Mouse (Mus musculus) midbrain, embryonic 16.5 days (tissue): ENCODE measurements around the gene Nit1. TPM values are rescaled to one million over a fixed set of nuclear protein-coding genes. Genes with fewer than 3 reads are reported as not detected.
"Not testable (repeated sequence)": the region's sequence is repeated elsewhere in the genome, so short reads cannot be mapped to it uniquely, and the experiment has no call there.

ENCODE experiments used
- ATAC-seq: fragments of 200-750 bp; cut with Nextera tagmentation; 2 replicates; pipeline ENCODE4 v1.8.0; 2017; ENCODE audit warnings: moderate TSS enrichment
- H3K27ac ChIP-seq: fragments of 300-500 bp; sonication (generic); 2 replicates; pipeline ENCODE4 v1.5.1; 2014; ENCODE audit warnings: mild to moderate bottlenecking, low read length, mixed read lengths
- H3K27me3 ChIP-seq: fragments of 300-500 bp; sonication (generic); 2 replicates; pipeline ENCODE4 v1.6.1; 2014; ENCODE audit warnings: low read depth, low read length, mixed read lengths; ENCODE audit not compliant: control insufficient read depth, insufficient read depth
- H3K36me3 ChIP-seq: fragments of 300-500 bp; sonication (generic); 2 replicates; pipeline ENCODE4 v1.6.1; 2014; ENCODE audit warnings: mild to moderate bottlenecking, low read length, moderate library complexity, mixed read lengths; ENCODE audit not compliant: control insufficient read depth, insufficient read depth
- H3K4me1 ChIP-seq: fragments of 300-500 bp; sonication (generic); 2 replicates; pipeline ENCODE4 v1.6.1; 2014; ENCODE audit warnings: mild to moderate bottlenecking, low read length, mixed read lengths; ENCODE audit not compliant: control insufficient read depth, insufficient read depth
- H3K4me2 ChIP-seq: fragments of 300-500 bp; sonication (generic); 2 replicates; pipeline ENCODE4 v1.6.1; 2014; ENCODE audit warnings: mild to moderate bottlenecking, low read length, mixed read lengths
- H3K4me3 ChIP-seq: fragments of 300-500 bp; sonication (generic); 2 replicates; pipeline ENCODE4 v1.5.1; 2014; ENCODE audit warnings: low read depth, mild to moderate bottlenecking, low read length, moderate library complexity, mixed read lengths
- H3K9ac ChIP-seq: fragments of 300-500 bp; sonication (generic); 2 replicates; pipeline ENCODE4 v1.6.1; 2014; ENCODE audit warnings: low read depth, low read length, mixed read lengths
- H3K9me3 ChIP-seq: fragments of 300-500 bp; sonication (generic); replicated peaks from 2 replicates; pipeline ENCODE4 v1.6.1; 2014; ENCODE audit warnings: mild to moderate bottlenecking, low read length, mixed read lengths; ENCODE audit not compliant: control insufficient read depth, poor library complexity, severe bottlenecking
- WGBS: fragments of 180-500 bp; shearing (Covaris S2); extraction: QIAGEN DNeasy Blood & Tissue Kit; methylation state at CpG from one replicate; pipeline ENCODE4 v1.1.7; 2014; 5-methylcytosine and 5-hydroxymethylcytosine counted together
- polyA plus RNA-seq: library from polyadenylated mRNA; unstranded; fragments of >200 nt; fragmentation: Nextera tagmentation; extraction: Ambion mirVana; gene quantifications from 2 replicates; pipeline ENCODE4 v1.2.1, GENCODE M21; 2015

The Nit1 gene
- polyA plus RNA-seq, 1 experiment from 2014 or later: 53.8 TPM

DNA sequence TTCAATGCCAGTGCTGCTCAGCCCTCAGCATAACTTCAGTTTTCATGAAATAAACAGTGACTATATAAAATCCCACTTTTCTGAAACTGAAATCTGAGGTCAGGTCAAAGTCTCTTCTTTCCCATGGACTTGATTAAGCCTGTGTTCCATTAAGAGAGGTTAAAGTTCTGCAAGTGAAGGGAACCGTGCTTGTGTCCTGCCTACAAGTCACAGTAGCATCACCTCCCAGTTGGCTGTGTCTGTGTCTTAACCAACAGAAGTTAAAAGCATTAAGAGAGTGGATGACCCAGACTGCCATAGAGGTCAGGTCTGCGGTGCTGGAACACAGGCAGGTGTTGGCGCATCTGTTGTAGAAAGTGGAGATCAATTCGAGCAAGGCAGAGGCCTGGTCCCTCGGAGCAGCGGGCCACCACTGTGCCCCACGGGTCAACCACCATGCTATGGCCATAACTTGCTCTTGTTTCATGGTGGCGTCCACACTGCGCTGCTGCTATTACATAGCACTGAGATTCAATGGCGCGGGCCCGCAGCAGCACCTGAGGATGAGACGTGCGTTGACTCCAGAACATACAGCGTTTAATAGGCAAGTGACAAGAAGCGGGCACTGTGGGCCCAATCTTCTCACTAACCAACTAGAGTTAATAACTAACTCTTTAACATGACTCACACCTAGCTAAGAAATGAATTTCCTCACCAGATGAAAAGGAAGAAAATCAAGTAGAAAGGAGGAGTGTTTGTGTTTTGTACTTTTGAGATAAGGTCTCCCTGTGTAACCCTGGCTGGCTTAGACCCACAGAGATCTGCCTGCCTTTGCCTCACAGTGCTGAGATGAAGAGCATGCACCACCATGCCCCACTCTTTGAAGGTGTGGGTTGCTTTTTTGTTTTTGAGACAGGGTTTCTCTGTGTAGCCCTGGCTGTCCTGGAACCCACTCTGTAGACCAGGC is 2.9 kb downstream of the Nit1 start:
- H3K4me3 ChIP-seq: no peak overlapping the region
- peaks cover 5% of the 10 kb centered on the region for H3K9me3 ChIP-seq
- no peaks in the 10 kb centered on the region for H3K27me3 ChIP-seq
- 94% methylated on average over 16 of the region's 16 CpGs for WGBS
- H3K27ac ChIP-seq: no peak overlapping the region
- peaks cover 19% of the 10 kb centered on the region for H3K36me3 ChIP-seq
- H3K4me2 ChIP-seq: no peak overlapping the region
- H3K9ac ChIP-seq: no peak overlapping the region
- no peak for ATAC-seq
- H3K4me1 ChIP-seq: peaks cover 25% of the 10 kb centered on the region

DNA sequence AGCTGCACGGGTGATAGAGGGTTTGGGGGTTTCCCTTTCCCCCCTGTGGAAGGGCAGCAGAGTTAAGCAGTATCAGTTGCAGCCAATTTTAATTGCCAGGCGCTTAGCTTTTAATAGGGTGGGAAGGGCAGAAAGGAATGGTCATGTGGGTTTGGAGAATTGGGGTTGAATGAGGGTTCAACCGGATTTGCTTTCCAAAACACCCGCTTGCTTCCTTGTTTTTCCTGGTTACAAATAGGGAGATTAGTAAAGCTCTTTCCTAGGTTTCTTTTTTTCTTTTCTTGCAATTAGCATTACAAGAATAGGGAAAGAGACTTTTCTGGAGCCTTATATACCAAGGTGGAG is 15.3 kb downstream of the Nit1 start:
- Histone ChIP-seq H3K36me3 (peaks cover 2% of the 10 kb centered on the region; the same call in 1 of the 2 replicates), H3K27me3 (no peaks in the 10 kb centered on the region), H3K27ac (peak overlapping the region; percentile 99), H3K9ac (peak overlapping the region; percentile 97), H3K4me2 (peak overlapping the region; percentile 92), H3K4me3 (peak overlapping the region; percentile 63), H3K4me1 (peaks cover 40% of the 10 kb centered on the region), H3K9me3 (no peaks in the 10 kb centered on the region)
- WGBS: 0% methylated on average over 4 of the region's 4 CpGs
- 0 out of 2 replicates have a peak, but pooled peaks have one; percentile 6 for ATAC-seq

DNA sequence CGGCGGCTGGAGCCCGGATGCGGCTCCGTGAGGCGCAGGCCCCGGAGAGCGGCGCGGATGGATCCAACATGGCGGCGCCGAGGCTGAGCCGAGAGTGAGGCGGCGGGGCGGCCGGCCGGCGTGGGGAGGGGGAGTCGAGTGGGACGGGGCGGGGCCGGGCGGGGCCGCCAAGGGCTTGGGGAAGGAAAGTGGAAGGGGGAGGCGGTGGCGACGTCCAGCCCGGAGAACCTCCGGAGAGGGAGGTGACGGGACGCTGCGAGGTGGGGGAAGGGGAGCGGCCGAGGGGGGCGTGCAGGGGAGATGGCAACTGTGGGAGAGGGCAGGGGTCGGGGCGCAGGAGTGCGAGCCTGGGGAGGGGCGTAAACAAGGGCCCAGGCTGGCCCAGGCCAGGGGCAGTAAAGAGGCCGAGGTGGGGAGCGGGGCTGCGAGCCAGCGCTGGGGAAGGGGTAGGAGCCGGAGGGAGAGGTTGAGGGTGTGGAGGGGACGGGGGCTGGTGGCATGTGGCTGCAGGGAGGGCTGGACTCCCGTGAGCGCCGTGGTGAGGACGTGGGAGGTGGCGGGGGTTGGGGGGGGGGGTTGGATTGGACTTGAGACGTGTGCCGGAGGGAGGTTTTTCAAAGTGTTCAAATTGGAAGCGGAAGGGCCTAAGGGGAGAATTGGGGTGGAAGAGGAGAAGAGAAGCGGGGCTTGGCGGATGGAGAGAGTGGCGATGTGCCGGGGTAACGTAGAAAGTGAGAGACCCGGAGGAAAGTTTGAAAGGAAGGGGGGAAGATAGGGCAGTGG is 15.8 kb downstream of the Nit1 start:
- Histone ChIP-seq H3K4me3 (peak overlapping the region; percentile 63), H3K9me3 (no peaks in the 10 kb centered on the region), H3K9ac (peak overlapping the region; percentile 97), H3K4me2 (peak overlapping the region; percentile 92), H3K36me3 (peaks cover 2% of the 10 kb centered on the region; the same call in 1 of the 2 replicates), H3K4me1 (peaks cover 40% of the 10 kb centered on the region), H3K27ac (peak overlapping the region; percentile 99), H3K27me3 (no peaks in the 10 kb centered on the region)
- WGBS: under 1% methylated on average over 28 of the region's 61 CpGs
- ATAC-seq: peak; percentile 85

DNA sequence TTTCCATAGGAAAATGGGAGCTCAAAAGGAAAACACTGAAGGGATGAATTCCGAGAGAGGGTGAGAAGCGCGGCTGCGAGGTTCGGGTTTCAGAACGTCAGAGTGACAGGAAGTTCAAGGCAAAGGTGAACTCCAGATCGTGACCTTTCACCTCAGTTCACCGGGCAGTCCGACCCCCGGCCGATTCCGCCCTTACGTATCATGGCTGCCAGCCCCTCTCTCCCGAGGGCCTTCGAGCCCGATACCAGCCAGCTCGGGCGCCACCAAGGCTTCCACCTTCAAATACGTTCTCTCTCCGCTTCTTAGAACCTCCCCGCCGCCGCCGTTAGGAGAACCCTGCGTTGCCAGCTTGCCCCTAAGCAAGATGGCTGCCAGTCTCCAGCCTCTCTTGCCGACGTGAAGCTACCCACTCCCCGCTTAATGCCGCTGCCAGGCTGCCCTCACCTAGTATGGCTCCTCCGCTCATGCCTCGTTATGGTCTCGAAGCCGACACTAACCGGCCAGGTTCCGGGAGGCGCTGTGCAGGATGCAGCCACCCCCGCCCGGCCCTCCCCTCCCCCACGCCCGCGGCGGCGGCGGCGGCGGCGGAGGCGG is 16.5 kb downstream of the Nit1 start, which contains the start of gene Dedd:
Gene Dedd (plus strand): TSS at position 307 of the 594 bp plus-strand sequence.
- Histone ChIP-seq H3K4me1 (peaks cover 40% of the 10 kb centered on the region), H3K27ac (peak within 1 kb of the TSS; percentile 99), H3K9me3 (no peaks in the 10 kb centered on the region), H3K36me3 (peaks cover 2% of the 10 kb centered on the region; the same call in 1 of the 2 replicates), H3K27me3 (no peaks in the 10 kb centered on the region), H3K9ac (peak within 1 kb of the TSS; percentile 97), H3K4me3 (peak within 1 kb of the TSS; percentile 63), H3K4me2 (peak within 1 kb of the TSS; percentile 92)
- under 1% methylated on average over 38 of the region's 48 CpGs for WGBS
- peak; percentile 96 for ATAC-seq

DNA sequence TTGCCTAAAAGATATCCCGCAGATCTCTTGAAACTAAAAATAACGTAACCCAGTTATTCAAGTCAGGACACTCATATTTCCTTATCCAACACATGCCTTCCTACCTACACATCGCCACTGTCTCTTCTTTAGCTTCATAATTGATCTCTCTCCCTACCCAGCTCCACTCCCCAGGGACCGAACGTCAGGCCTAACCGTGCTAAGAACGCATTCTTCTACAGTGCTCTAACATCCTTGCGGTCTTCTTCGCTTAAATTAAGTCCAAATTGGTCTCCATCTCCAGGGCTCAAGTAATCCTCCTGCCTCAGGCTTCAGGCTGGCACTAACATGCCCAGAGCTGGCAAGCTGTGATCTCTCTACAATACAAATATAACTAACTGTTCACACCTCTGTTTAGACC is 17.2 kb downstream of the Nit1 start:
- Histone ChIP-seq H3K4me2 (peak overlapping the region; percentile 92), H3K4me3 (peak overlapping the region; percentile 63), H3K27ac (peak overlapping the region; percentile 99), H3K4me1 (peaks cover 40% of the 10 kb centered on the region), H3K27me3 (no peaks in the 10 kb centered on the region), H3K36me3 (peaks cover 2% of the 10 kb centered on the region; the same call in 1 of the 2 replicates), H3K9ac (peak overlapping the region; percentile 97), H3K9me3 (no peaks in the 10 kb centered on the region)
- ATAC-seq: no peak; the same call in 1 of the 2 replicates
- WGBS: 31% methylated on average over 9 of the region's 9 CpGs

DNA sequence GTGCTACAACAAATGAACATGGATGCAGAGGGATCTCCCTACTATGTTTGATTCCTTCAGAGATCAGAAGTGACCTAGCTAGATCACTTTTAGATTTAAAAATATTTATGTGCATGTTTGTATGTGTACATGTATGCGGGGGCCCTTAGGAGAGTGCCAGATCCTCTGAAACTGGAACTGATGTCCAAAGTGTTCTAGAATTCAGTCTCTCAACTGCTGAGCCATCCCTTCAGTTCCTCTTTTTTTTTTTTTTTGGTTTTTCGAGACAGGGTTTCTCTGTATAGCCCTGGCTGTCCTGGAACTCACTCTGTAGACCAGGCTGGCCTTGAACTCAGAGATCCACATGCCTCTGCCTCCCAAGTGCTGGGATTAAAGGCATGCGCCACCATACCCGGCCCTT is 18.9 kb downstream of the Nit1 start:
- 88% methylated on average over 4 of the region's 4 CpGs for WGBS
- H3K4me2 ChIP-seq, H3K9ac ChIP-seq, H3K36me3 ChIP-seq, H3K4me3 ChIP-seq, H3K27me3 ChIP-seq, ATAC-seq, H3K9me3 ChIP-seq, H3K27ac ChIP-seq: not testable (repeated sequence)
- peaks cover 29% of the 10 kb centered on the region for H3K4me1 ChIP-seq

DNA sequence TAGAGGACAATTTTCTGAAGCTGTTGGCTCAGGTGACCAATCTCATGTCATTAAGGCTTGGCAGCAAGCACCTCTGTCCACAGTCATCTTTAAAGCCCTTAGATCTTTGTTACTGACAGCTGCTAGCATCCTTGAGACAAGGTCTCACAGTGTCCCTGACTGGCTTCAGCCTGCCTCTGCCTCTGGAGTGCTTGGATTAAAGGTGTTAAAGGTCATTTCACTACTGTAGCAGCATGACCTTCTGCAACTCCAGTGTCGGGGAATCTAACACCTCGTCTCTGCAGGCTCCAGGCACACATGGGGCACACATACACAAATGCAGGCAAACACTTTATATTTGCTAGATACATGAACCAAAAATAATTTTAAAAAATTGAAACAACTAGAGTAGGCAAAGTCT is 19.9 kb downstream of the Nit1 start:
- H3K27ac ChIP-seq: no peak overlapping the region
- H3K9me3 ChIP-seq: no peaks in the 10 kb centered on the region
- ATAC-seq: no peak
- 86% methylated on average over 2 of the region's 2 CpGs for WGBS
- H3K4me1 ChIP-seq: peaks cover 21% of the 10 kb centered on the region
- H3K36me3 ChIP-seq: no peaks in the 10 kb centered on the region
- H3K27me3 ChIP-seq: no peaks in the 10 kb centered on the region
- H3K9ac ChIP-seq: no peak overlapping the region
- H3K4me3 ChIP-seq: no peak overlapping the region
- H3K4me2 ChIP-seq: no peak overlapping the region

DNA sequence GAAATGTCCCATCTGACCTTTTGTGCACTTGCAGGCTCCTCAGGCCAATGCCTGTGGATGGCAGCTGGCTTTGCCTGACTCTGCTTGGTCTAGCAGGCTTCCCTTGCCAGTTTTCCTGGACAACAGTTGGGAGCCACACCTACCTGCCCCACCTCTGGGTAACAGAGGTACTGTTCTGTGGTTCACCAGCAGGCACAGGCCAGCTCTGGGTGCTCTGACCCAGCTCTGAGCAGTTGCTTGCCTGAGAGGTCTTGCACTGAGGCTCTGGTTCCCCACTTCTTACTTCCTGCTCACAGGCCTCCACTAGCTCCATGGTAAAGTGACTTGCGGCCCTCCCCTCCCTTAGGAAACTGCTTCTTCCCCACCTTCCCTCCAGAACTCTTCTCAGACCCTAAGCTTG is 23.4 kb downstream of the Nit1 start:
- H3K4me2 ChIP-seq: no peak overlapping the region
- no peak overlapping the region for H3K4me3 ChIP-seq
- no peak overlapping the region for H3K27ac ChIP-seq
- no peaks in the 10 kb centered on the region for H3K27me3 ChIP-seq
- H3K36me3 ChIP-seq: no peaks in the 10 kb centered on the region
- H3K9me3 ChIP-seq: no peaks in the 10 kb centered on the region
- 86% methylated on average over 1 of the region's 1 CpGs for WGBS
- no peak overlapping the region for H3K9ac ChIP-seq
- ATAC-seq: peak; percentile 55; the same call in 1 of the 2 replicates
- peaks cover 4% of the 10 kb centered on the region for H3K4me1 ChIP-seq
